Mouse (Mus musculus): Measurements from ENCODE around the gene Nucb1. TPM values are rescaled to one million over a fixed set of nuclear protein-coding genes. Genes with fewer than 3 reads are reported as not detected.

The Nucb1 gene
- polyA plus RNA-seq (2016; fragmentation: Nextera tagmentation; extraction: Ambion mirVana), result 89.5 and 90.5 TPM in 2 replicates

DNA sequence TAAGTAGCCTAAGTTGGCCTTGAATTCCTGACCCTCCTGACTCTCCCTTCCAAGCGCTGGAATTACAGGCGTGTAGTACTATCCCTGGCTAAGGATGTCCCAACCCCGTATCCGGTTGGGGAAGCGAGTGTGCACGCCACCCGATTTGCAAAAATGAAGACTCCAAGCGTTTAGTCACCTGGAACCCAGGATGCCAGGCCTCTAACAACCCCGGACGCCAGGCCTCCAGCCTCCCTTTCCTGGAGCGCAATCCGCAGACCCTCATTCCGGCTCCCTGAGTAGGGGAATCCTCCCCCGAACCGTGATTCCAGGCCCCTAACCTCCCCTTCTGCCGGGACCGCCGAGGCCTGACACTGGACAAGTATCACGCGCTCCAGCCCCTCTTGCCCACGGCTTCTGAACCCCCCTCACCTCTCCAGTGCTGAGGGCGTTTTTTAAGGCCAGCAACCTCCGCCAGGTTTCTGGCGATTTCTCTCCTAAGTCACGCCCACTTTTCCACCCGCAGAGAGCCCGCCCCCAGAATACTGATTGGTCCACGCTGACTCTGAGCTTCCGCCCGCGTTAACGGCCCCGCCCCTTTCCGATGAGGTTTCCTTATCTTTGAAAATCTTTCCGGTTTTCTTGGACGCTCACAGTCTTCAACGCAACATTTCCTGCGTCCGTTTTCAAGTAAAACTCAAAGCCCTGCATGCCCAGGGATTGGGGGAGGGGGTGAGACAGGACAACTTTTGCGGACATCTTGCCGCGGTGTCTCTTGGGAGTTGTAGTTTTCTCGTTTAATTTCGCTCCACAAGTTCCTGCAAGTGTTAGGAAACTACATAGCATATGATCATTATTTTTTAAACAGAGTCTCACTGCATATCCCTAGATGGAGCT, at the start of gene Nucb1:
Gene Nucb1 (minus strand): TSS at position 495 of the 876 bp plus-strand sequence.
- peak within 1 kb of the TSS; percentile 69 for H3K4me3 ChIP-seq (replicated peaks)
- H3K4me1 ChIP-seq, result peaks cover 14% of the 10 kb centered on the region
- peak; percentile 91 for ATAC-seq (ENCODE audit: low FRiP score)
- no peaks in the 10 kb centered on the region for H3K9me3 ChIP-seq
- H3K27me3 ChIP-seq, result no peaks in the 10 kb centered on the region
- peaks cover 9% of the 10 kb centered on the region for H3K36me3 ChIP-seq (replicated peaks)
- H3K4me2 ChIP-seq, result peak within 1 kb of the TSS; percentile 62
- WGBS, result under 1% methylated on average over 44 of the region's 44 CpGs
- peak within 1 kb of the TSS; percentile 75 for H3K9ac ChIP-seq
- peak within 1 kb of the TSS; percentile 88 for H3K27ac ChIP-seq

DNA sequence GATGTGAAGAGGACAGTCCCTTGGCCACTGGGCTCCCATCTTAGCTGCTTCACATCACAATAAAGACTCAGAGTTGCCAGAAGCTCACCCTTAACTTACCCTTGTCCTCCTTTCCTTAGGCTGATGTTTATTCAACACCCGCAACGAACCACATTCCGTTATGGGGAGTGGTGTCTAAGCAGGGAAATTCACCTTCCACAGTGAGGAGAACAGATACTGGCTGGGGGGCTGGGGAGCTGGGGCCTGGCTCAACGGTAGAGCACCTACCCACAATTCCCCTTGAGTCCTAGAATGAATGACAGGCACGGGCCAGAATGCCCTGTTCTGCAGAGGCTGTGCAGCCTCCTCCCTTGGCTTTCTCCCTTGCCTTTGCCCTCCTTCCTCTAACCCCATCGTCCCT, 48.7 kb upstream of the Nucb1 start:
- no peaks in the 10 kb centered on the region for H3K4me1 ChIP-seq
- H3K27ac ChIP-seq, result no peak overlapping the region
- peaks cover 9% of the 10 kb centered on the region; the same call in 1 of the 2 replicates for H3K27me3 ChIP-seq
- H3K4me2 ChIP-seq, result no peak overlapping the region
- ATAC-seq (ENCODE audit: low FRiP score), result no peak
- H3K36me3 ChIP-seq (replicated peaks), result no peaks in the 10 kb centered on the region
- no peak overlapping the region for H3K4me3 ChIP-seq (replicated peaks)
- no peaks in the 10 kb centered on the region for H3K9me3 ChIP-seq
- WGBS, result 70% methylated on average over 6 of the region's 6 CpGs
- H3K9ac ChIP-seq, result no peak overlapping the region

DNA sequence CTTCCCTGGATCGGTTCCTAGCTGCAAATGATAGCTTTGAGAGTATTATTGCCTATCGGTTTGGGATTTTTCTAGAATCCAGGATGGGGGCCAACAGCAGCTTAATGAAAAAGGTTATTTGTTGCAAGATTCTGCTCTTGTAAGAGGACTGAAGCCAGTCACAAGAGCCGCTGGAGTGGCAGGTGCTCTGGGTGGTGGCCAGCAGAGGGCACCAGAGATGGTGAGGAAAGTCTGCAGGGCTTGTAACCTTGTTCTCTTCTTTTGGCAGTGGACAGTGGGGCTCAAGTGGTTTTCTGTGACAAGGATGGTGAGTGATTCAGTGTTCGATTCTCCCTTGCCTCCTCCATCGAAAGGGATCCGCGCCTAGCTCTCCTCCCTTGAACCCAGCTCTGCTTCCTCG, 45.6 kb upstream of the Nucb1 start:
- Histone ChIP-seq H3K27me3 (peaks cover 2% of the 10 kb centered on the region; the same call in 1 of the 2 replicates), H3K36me3 (replicated peaks) (no peaks in the 10 kb centered on the region), H3K27ac (no peak overlapping the region), H3K9ac (no peak overlapping the region), H3K4me3 (replicated peaks) (no peak overlapping the region), H3K4me1 (no peaks in the 10 kb centered on the region), H3K4me2 (no peak overlapping the region), H3K9me3 (no peaks in the 10 kb centered on the region)
- no peak; the same call in 1 of the 2 replicates for ATAC-seq (ENCODE audit: low FRiP score)
- 25% methylated on average over 8 of the region's 8 CpGs for WGBS

DNA sequence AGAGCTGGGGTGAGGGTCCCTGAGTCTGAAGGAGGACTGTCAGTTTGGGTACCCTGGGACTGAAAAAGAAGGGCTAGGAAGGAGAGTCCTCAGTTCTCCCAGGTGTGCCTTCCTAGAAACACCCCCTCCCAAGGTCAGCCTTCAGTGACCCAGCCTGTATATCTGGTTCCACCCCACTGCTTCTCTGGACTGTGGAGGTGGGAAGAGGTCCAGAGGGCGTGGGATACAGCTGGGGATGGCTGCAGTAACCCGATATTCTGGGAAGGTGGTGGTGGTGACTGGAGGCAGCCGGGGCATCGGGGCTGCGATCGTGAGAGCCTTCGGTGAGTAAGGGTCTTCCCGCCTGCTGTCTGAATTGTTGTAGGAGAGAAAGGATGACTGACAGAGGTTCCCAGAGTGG, 44.5 kb upstream of the Nucb1 start, which contains the start of gene Hsd17b14:
Gene Hsd17b14 (plus strand): TSS at position 150 of the 400 bp plus-strand sequence.
- Histone ChIP-seq H3K27ac (no peak within 1 kb of the TSS), H3K9ac (no peak within 1 kb of the TSS), H3K27me3 (0 out of 2 replicates have a peak, but pooled peaks cover under 1% of the 10 kb centered on the region), H3K4me2 (no peak within 1 kb of the TSS), H3K4me1 (no peaks in the 10 kb centered on the region), H3K36me3 (replicated peaks) (no peaks in the 10 kb centered on the region), H3K9me3 (no peaks in the 10 kb centered on the region), H3K4me3 (replicated peaks) (no peak within 1 kb of the TSS)
- no peak for ATAC-seq (ENCODE audit: low FRiP score)
- 48% methylated on average over 8 of the region's 8 CpGs for WGBS

DNA sequence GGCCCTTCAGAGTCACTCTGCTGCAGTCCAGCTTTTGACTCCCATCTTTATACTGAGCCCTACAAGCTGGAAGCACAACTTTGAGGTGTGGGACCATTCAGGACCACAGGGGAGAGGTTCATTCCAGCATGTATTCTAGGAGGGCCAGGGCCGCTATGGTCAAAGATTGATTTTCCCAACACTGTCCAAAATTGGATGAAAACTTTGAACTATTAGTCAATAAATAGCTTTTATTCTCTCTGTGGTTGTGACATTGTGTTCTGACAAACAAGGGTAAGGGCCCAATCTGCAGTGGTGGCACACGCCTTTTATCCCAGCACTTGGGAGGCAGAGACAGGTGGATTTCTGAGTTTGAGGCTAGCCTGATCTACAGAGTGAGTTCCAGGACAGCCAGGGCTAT, 43.8 kb upstream of the Nucb1 start:
- 0 out of 2 replicates have a peak, but pooled peaks cover 2% of the 10 kb centered on the region for H3K27me3 ChIP-seq
- H3K9ac ChIP-seq, result no peak overlapping the region
- no peaks in the 10 kb centered on the region for H3K36me3 ChIP-seq (replicated peaks)
- no peaks in the 10 kb centered on the region for H3K9me3 ChIP-seq
- no peak for ATAC-seq (ENCODE audit: low FRiP score)
- H3K4me3 ChIP-seq (replicated peaks), result no peak overlapping the region
- no peak overlapping the region for H3K27ac ChIP-seq
- 93% methylated on average over 2 of the region's 2 CpGs for WGBS
- no peaks in the 10 kb centered on the region for H3K4me1 ChIP-seq
- no peak overlapping the region for H3K4me2 ChIP-seq

DNA sequence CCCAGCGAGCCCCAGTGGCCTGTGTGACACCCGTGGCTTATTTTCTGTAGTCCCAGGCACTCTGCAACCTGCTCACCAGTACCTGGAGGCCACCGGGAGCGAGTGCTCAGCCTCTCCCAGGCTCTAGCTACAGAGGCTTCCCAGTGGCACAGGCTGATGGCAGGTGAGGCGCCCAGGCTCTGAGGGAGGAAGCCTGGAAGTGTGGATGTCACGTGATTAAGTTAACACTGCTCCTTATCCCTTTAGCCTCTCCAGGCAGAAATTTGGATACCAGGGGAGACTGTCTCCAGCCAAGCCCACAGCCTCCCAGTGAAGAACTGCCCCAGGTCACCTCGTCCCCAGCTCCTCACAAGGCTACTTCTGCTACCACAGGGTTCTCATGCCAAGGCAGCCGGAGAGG, 43.3 kb upstream of the Nucb1 start:
- no peaks in the 10 kb centered on the region for H3K9me3 ChIP-seq
- no peak overlapping the region for H3K27ac ChIP-seq
- H3K27me3 ChIP-seq, result 0 out of 2 replicates have a peak, but pooled peaks cover 2% of the 10 kb centered on the region
- ATAC-seq (ENCODE audit: low FRiP score), result no peak
- no peak overlapping the region for H3K4me2 ChIP-seq
- H3K36me3 ChIP-seq (replicated peaks), result no peaks in the 10 kb centered on the region
- no peaks in the 10 kb centered on the region for H3K4me1 ChIP-seq
- no peak overlapping the region for H3K4me3 ChIP-seq (replicated peaks)
- 66% methylated on average over 8 of the region's 8 CpGs for WGBS
- no peak overlapping the region for H3K9ac ChIP-seq

DNA sequence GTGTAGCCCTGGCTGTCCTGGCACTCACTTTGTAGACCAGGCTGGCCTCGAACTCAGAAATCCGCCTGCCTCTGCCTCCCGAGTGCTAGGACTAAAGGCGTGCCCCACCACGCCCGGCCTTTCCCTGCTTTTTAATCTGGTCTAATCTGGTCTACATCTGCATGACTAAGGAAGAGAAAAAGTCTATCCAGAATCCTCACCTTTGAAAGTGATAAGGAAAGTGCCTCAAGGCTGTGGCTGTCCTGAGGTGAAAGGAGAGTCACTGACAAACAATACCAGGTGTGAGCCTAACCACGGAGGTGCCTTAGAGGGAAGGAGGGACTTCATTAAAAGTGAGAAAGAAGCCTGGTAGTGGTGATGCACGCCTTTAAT, 41.3 kb upstream of the Nucb1 start:
- Histone ChIP-seq H3K4me3 (replicated peaks) (no peak overlapping the region), H3K4me2 (no peak overlapping the region), H3K27me3 (0 out of 2 replicates have a peak, but pooled peaks cover 2% of the 10 kb centered on the region), H3K9me3 (no peaks in the 10 kb centered on the region), H3K36me3 (replicated peaks) (no peaks in the 10 kb centered on the region), H3K27ac (no peak overlapping the region), H3K4me1 (no peaks in the 10 kb centered on the region), H3K9ac (no peak overlapping the region)
- WGBS, result 83% methylated on average over 8 of the region's 8 CpGs
- ATAC-seq (ENCODE audit: low FRiP score), result no peak

DNA sequence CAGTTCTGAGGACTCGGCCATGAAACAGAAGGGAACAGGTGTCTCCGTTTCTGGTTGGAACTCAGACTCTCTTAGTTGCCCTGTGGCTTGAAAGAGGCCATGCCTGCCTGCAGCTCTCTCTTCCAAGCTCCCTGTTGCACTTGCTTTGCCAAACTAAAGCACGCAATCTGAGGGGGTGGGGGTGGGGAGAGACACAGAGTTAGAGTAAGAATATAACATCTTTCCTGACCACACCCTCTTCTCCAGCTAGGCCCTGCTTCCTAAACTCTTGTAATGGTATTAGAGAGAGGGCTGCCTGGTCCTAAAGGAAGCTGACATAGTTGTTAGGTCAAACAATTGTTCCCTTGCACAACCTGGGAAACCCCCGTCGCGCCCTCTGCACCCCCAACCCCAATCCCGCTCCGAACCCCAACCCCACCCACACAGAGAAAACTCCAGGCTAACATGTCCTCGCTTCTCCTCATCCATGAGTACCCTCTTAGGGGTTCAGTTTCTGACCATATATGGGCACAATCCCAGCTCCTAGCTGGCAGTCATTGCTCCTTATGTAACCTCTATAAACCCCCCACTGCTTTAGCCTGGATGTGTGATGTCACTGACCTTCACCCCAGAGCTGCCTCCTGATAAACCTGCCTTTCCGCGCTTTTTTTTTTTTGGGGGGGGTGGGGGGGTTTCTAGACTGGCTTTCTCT, 40.8 kb upstream of the Nucb1 start:
- H3K36me3 ChIP-seq (replicated peaks), result no peaks in the 10 kb centered on the region
- H3K9ac ChIP-seq, result no peak overlapping the region
- ATAC-seq (ENCODE audit: low FRiP score), result no peak
- H3K4me3 ChIP-seq (replicated peaks), result no peak overlapping the region
- 0 out of 2 replicates have a peak, but pooled peaks cover 2% of the 10 kb centered on the region for H3K27me3 ChIP-seq
- H3K9me3 ChIP-seq, result no peaks in the 10 kb centered on the region
- WGBS, result 85% methylated on average over 11 of the region's 11 CpGs
- H3K4me2 ChIP-seq, result no peak overlapping the region
- no peak overlapping the region for H3K27ac ChIP-seq
- H3K4me1 ChIP-seq, result no peaks in the 10 kb centered on the region

DNA sequence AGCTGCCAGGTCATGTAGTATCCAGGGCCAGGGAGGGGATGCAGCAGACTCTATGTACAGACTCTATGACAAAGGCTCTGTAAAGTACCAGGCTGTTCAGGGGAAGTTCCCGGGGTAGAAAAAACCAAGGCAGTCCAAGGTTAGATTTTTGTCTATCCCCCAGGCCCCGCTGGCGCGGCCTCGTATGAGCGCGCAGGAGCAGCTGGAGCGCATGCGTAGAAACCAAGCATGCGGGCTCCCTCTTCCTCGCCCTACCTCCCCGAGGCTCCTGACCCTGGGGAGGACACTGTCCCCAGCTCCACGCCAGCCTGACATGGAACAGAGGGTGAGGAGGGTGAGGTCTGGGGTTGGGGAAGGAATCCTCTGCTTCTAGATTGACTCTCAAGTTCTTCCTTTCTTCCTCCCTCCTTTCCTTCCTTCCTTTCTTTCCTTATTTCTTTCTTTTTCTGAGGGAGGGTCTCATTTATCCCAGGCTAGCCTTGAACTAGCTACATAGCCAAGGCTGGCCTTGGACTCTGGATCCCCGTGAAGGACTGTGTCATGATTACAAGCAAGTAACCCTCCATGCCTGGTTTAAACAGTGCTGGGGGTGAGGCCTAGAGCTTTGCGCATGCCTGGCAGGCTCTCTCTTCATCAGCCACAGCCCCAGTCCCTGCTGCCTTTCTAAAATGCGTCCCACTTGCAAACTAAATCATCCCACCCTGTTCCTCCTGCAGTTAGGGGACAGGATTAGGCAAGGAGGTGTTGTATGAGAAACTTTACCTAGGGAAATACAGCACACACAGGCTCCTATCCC, 39.6 kb upstream of the Nucb1 start:
- H3K36me3 ChIP-seq (replicated peaks), result no peaks in the 10 kb centered on the region
- 0 out of 2 replicates have a peak overlapping the region, but pooled peaks have one; percentile 17 for H3K9ac ChIP-seq
- H3K4me1 ChIP-seq, result no peaks in the 10 kb centered on the region
- no peak overlapping the region for H3K27ac ChIP-seq
- WGBS, result 89% methylated on average over 16 of the region's 16 CpGs
- H3K9me3 ChIP-seq, result no peaks in the 10 kb centered on the region
- ATAC-seq (ENCODE audit: low FRiP score), result no peak
- no peak overlapping the region for H3K4me2 ChIP-seq
- H3K27me3 ChIP-seq, result 0 out of 2 replicates have a peak, but pooled peaks cover 2% of the 10 kb centered on the region
- H3K4me3 ChIP-seq (replicated peaks), result no peak overlapping the region

DNA sequence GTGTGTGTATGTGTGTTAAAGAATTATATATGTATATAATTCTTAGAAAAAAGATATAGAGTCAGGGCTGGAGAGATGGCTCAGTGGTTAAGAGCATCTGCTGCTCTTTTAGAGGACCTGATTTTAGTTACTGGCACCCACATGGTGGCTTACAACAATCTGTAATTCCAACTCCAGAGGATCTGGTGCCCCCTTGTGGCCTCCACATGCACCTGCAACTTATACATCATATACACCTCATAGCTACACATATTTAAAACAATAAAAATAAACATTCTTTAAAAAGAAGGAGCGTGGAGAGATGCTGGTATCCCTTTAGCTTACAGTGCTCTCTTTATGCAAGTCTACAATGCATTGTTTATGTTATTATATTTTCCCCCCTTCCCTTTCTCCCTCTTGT, 34.3 kb upstream of the Nucb1 start:
- 0 out of 2 replicates have a peak, but pooled peaks cover 4% of the 10 kb centered on the region for H3K9me3 ChIP-seq
- 82% methylated on average over 1 of the region's 1 CpGs for WGBS
- no peak overlapping the region for H3K9ac ChIP-seq
- no peak overlapping the region for H3K4me2 ChIP-seq
- H3K27me3 ChIP-seq, result no peaks in the 10 kb centered on the region; the same call in 1 of the 2 replicates
- H3K36me3 ChIP-seq (replicated peaks), result no peaks in the 10 kb centered on the region
- no peaks in the 10 kb centered on the region for H3K4me1 ChIP-seq
- no peak overlapping the region for H3K27ac ChIP-seq
- no peak overlapping the region for H3K4me3 ChIP-seq (replicated peaks)
- no peak for ATAC-seq (ENCODE audit: low FRiP score)

DNA sequence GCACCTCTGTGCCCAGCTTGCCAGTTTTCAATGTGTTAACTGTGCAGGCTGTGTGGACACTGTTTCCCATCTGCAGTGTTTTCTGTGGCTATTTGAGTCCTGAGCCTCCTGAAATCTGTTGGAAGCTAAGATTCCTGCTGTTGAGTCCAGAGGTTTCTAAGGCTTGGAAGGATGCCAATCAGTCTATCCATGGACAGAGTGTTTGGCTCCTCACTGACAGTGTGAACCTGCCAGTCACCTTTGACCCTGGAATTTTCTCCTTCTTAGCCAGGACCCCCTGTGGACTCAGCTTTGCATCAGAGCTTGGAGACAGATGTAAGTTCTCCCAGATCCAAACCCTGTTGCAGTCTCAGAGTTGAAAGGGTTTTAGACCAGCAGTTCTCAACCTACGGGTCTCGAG, 30.0 kb upstream of the Nucb1 start:
- Histone ChIP-seq H3K27me3 (no peaks in the 10 kb centered on the region; the same call in 1 of the 2 replicates), H3K4me2 (no peak overlapping the region), H3K27ac (no peak overlapping the region), H3K4me1 (peaks cover 7% of the 10 kb centered on the region; the same call in 1 of the 2 replicates), H3K9ac (no peak overlapping the region), H3K9me3 (0 out of 2 replicates have a peak, but pooled peaks cover 4% of the 10 kb centered on the region), H3K36me3 (replicated peaks) (no peaks in the 10 kb centered on the region), H3K4me3 (replicated peaks) (no peak overlapping the region)
- WGBS, result 78% methylated on average over 2 of the region's 2 CpGs
- ATAC-seq (ENCODE audit: low FRiP score), result no peak

All from forebrain, embryonic 12.5 days (tissue).